Mouse (Mus musculus): ENCODE results near the gene Grin2a. TPM values are rescaled to one million over a fixed set of nuclear protein-coding genes. Genes with fewer than 3 reads are reported as not detected.

Grin2a gene
- polyA plus RNA-seq, 1 experiment = 0.01 TPM

GRCm38 (mm10) chr16:9865710-9866109 lies 129.7 kb downstream of the Grin2a start:
- no peak for DNase-seq (ENCODE audit: low read depth)

- DNase-seq (ENCODE audit: low read depth) = no peak
These were observed 130.3 kb downstream of the Grin2a start for GRCm38 (mm10) chr16:9865039-9865438.

GRCm38 (mm10) chr16:9857758-9858157 lies 137.6 kb downstream of the Grin2a start:
- DNase-seq (ENCODE audit: low read depth) = no peak

- no peak for DNase-seq (ENCODE audit: low read depth)
These were observed 143.9 kb downstream of the Grin2a start for GRCm38 (mm10) chr16:9851265-9851988.

GRCm38 (mm10) chr16:9841496-9841895 lies 153.9 kb downstream of the Grin2a start:
- no peak for DNase-seq (ENCODE audit: low read depth)

- DNase-seq (ENCODE audit: low read depth) = no peak
These were observed 158.8 kb downstream of the Grin2a start for GRCm38 (mm10) chr16:9836542-9836941.

GRCm38 (mm10) chr16:9834236-9834635 lies 161.1 kb downstream of the Grin2a start:
- DNase-seq (ENCODE audit: low read depth) = no peak

GRCm38 (mm10) chr16:9825110-9825483 lies 170.3 kb downstream of the Grin2a start:
- no peak for DNase-seq (ENCODE audit: low read depth)

- no peak for DNase-seq (ENCODE audit: low read depth)
These were observed 170.8 kb downstream of the Grin2a start for GRCm38 (mm10) chr16:9824436-9825109.

GRCm38 (mm10) chr16:9823686-9824085 lies 171.7 kb downstream of the Grin2a start:
- DNase-seq (ENCODE audit: low read depth) = no peak

GRCm38 (mm10) chr16:9819508-9819907 lies 175.9 kb downstream of the Grin2a start:
- no peak for DNase-seq (ENCODE audit: low read depth)

- no peak for DNase-seq (ENCODE audit: low read depth)
These were observed 194.0 kb downstream of the Grin2a start for GRCm38 (mm10) chr16:9801338-9801737.

GRCm38 (mm10) chr16:9800221-9800620 lies 195.1 kb downstream of the Grin2a start:
- DNase-seq (ENCODE audit: low read depth) = no peak

- DNase-seq (ENCODE audit: low read depth) = no peak
These were observed 202.4 kb downstream of the Grin2a start for GRCm38 (mm10) chr16:9792976-9793375.

- no peak for DNase-seq (ENCODE audit: low read depth)
These were observed 209.1 kb downstream of the Grin2a start for GRCm38 (mm10) chr16:9786261-9786660.

GRCm38 (mm10) chr16:9785821-9786220 lies 209.5 kb downstream of the Grin2a start:
- DNase-seq (ENCODE audit: low read depth) = no peak

- DNase-seq (ENCODE audit: low read depth) = no peak
These were observed 226.4 kb downstream of the Grin2a start for GRCm38 (mm10) chr16:9768981-9769380.

- no peak for DNase-seq (ENCODE audit: low read depth)
These were observed 227.0 kb downstream of the Grin2a start for GRCm38 (mm10) chr16:9768356-9768755.

- DNase-seq (ENCODE audit: low read depth) = no peak
These were observed 227.4 kb downstream of the Grin2a start for GRCm38 (mm10) chr16:9767946-9768345.

- no peak for DNase-seq (ENCODE audit: low read depth)
These were observed 231.3 kb downstream of the Grin2a start for GRCm38 (mm10) chr16:9764086-9764485.

GRCm38 (mm10) chr16:9760347-9760746 lies 235.0 kb downstream of the Grin2a start:
- no peak for DNase-seq (ENCODE audit: low read depth)

- DNase-seq (ENCODE audit: low read depth) = no peak
These were observed 238.5 kb downstream of the Grin2a start for GRCm38 (mm10) chr16:9756849-9757248.

GRCm38 (mm10) chr16:9754061-9754460 lies 241.3 kb downstream of the Grin2a start:
- no peak for DNase-seq (ENCODE audit: low read depth)
